Mouse (Mus musculus): ENCODE measurements at regions not wholly inside any gene's neighbourhood (a gene's known extent, or its start where the extent isn't known, plus 50 kb on each side); places are given as distances from the start of the nearest gene placed in this dataset.
"Not testable (repeated sequence)": the region's sequence is repeated elsewhere in the genome, so short reads cannot be mapped to it uniquely, and the experiment has no call there.

- DNase-seq (ENCODE audit: low spot score) = no peak
These were observed 176.1 kb upstream of the Arhgap18 start for GRCm38 (mm10) chr10:26577087-26577486.

GRCm38 (mm10) chr10:26585106-26585505 lies 168.1 kb upstream of the Arhgap18 start:
- no peak for DNase-seq (ENCODE audit: low spot score)

- not testable (repeated sequence) for DNase-seq (ENCODE audit: low spot score)
These were observed 146.1 kb upstream of the Arhgap18 start for GRCm38 (mm10) chr10:26607081-26607480.

- DNase-seq (ENCODE audit: low spot score) = no peak
These were observed 142.0 kb upstream of the Arhgap18 start for GRCm38 (mm10) chr10:26611246-26611645.

GRCm38 (mm10) chr10:26630196-26630760 lies 122.9 kb upstream of the Arhgap18 start:
- no peak for DNase-seq (ENCODE audit: low spot score)

- DNase-seq (ENCODE audit: low spot score) = no peak
These were observed 121.0 kb upstream of the Arhgap18 start for GRCm38 (mm10) chr10:26632266-26632665.

- no peak for DNase-seq (ENCODE audit: low spot score)
These were observed 115.8 kb upstream of the Arhgap18 start for GRCm38 (mm10) chr10:26637459-26637858.

- DNase-seq (ENCODE audit: low spot score) = no peak
These were observed 115.2 kb upstream of the Arhgap18 start for GRCm38 (mm10) chr10:26638056-26638455.

GRCm38 (mm10) chr10:26639118-26639517 lies 114.1 kb upstream of the Arhgap18 start:
- no peak for DNase-seq (ENCODE audit: low spot score)

GRCm38 (mm10) chr10:26653103-26653502 lies 100.1 kb upstream of the Arhgap18 start:
- no peak for DNase-seq (ENCODE audit: low spot score)

GRCm38 (mm10) chr10:26664270-26664669 lies 89.0 kb upstream of the Arhgap18 start:
- no peak for DNase-seq (ENCODE audit: low spot score)

GRCm38 (mm10) chr10:26679500-26680227 lies 73.6 kb upstream of the Arhgap18 start:
- no peak for DNase-seq (ENCODE audit: low spot score)

GRCm38 (mm10) chr10:26694761-26695160 lies 58.5 kb upstream of the Arhgap18 start:
- no peak for DNase-seq (ENCODE audit: low spot score)

GRCm38 (mm10) chr10:26695212-26695933 lies 57.8 kb upstream of the Arhgap18 start:
- no peak for DNase-seq (ENCODE audit: low spot score)
